30 mouse cellular contexts compared by ENCODE assay signal in genomic region chr8:70737705-70738104, GRCm38 (mm10). TPM values are rescaled to one million over a fixed set of nuclear protein-coding genes. Genes with fewer than 3 reads are reported as not detected.
"Had no signal": no experiment of that assay in that cellular context is flagged by ENCODE, and none has a peak within 500 bp of the region (broad histone marks: within the 10 kb centered on the region; RNA-seq: fewer than 3 reads in every experiment).

No protein-coding gene starts in this region.

- H3K27ac ChIP-seq: embryonic facial prominence, embryonic 10.5 days; embryonic facial prominence, embryonic 12.5 days; embryonic facial prominence, embryonic 13.5 days; embryonic facial prominence, embryonic 15.5 days; forebrain, embryonic 12.5 days; forebrain, embryonic 13.5 days; forebrain, embryonic 15.5 days; gastrocnemius, adult 2 months; heart, adult 2 months had no signal

- H3K4me3 ChIP-seq: embryonic facial prominence, embryonic 10.5 days; embryonic facial prominence, embryonic 12.5 days; embryonic facial prominence, embryonic 13.5 days; embryonic facial prominence, embryonic 15.5 days; erythroblast, embryonic 14.5 days; forebrain, embryonic 12.5 days; forebrain, embryonic 13.5 days; forebrain, embryonic 15.5 days; gastrocnemius, adult 2 months; heart, adult 2 months had no signal

- ATAC-seq: forebrain, embryonic 13.5 days; forebrain, embryonic 14.5 days; forebrain, embryonic 15.5 days; forebrain, embryonic 16.5 days; forebrain, postnatal 0 days had no signal

- H3K4me1 ChIP-seq: embryonic facial prominence, embryonic 13.5 days; embryonic facial prominence, embryonic 15.5 days; forebrain, embryonic 13.5 days had no signal

- H3K9me3 ChIP-seq: embryonic facial prominence, embryonic 10.5 days; embryonic facial prominence, embryonic 12.5 days; embryonic facial prominence, embryonic 13.5 days; embryonic facial prominence, embryonic 15.5 days; forebrain, embryonic 12.5 days; forebrain, embryonic 13.5 days; forebrain, embryonic 15.5 days had no signal

- H3K4me2 ChIP-seq: embryonic facial prominence, embryonic 12.5 days; embryonic facial prominence, embryonic 13.5 days; embryonic facial prominence, embryonic 15.5 days; forebrain, embryonic 12.5 days; forebrain, embryonic 13.5 days; forebrain, embryonic 15.5 days had no signal

- H3K9ac ChIP-seq: embryonic facial prominence, embryonic 12.5 days; embryonic facial prominence, embryonic 13.5 days; embryonic facial prominence, embryonic 15.5 days; forebrain, embryonic 12.5 days; forebrain, embryonic 13.5 days; forebrain, embryonic 15.5 days; forebrain, postnatal 0 days had no signal

- DNase-seq: cerebellum, adult 18-20 months; cerebellum, adult 2 months; cerebellum, adult 8-10 months; cerebellum, adult 9-10 months; cerebellum, adult 9-11 months; cerebellum, postnatal 10 days; cerebellum, postnatal 14 days; cerebellum, postnatal 36 days; embryo, embryonic 11 days; forebrain, postnatal 0 days; gastrocnemius, adult 2 months; gastrocnemius, postnatal 10 days; gastrocnemius, postnatal 14 days; gastrocnemius, postnatal 25 days; heart, adult 11 months; heart, adult 18-20 months; heart, adult 2 months had no signal

- H3K36me3 ChIP-seq: embryonic facial prominence, embryonic 10.5 days; embryonic facial prominence, embryonic 12.5 days; embryonic facial prominence, embryonic 13.5 days; embryonic facial prominence, embryonic 15.5 days; forebrain, embryonic 12.5 days; forebrain, embryonic 15.5 days had no signal

RNA-seq across cellular contexts. Expression of gene Pde4c, which starts 14.2 kb away (rescaled TPM):
- polyA plus RNA-seq: erythroblast, embryonic 14.5 days; forebrain, embryonic 14.5 days had no signal

RNA-seq across cellular contexts. Expression of gene Gm3336, which starts 19.4 kb away (rescaled TPM):
- polyA plus RNA-seq: cerebellum, adult 2 months; cortical plate, adult 2 months; embryonic facial prominence, embryonic 10.5 days; embryonic facial prominence, embryonic 11.5 days; embryonic facial prominence, embryonic 12.5 days; embryonic facial prominence, embryonic 13.5 days; embryonic facial prominence, embryonic 14.5 days; embryonic facial prominence, embryonic 15.5 days; erythroblast, embryonic 14.5 days; forebrain, embryonic 12.5 days; forebrain, embryonic 13.5 days; forebrain, embryonic 14.5 days; forebrain, embryonic 15.5 days; forebrain, embryonic 16.5 days; forebrain, postnatal 0 days; heart, adult 2 months had no signal

RNA-seq across cellular contexts. Expression of gene Iqcn, which starts 34.4 kb away (rescaled TPM):
- polyA plus RNA-seq: embryonic facial prominence, embryonic 11.5 days; embryonic facial prominence, embryonic 12.5 days; embryonic facial prominence, embryonic 14.5 days; erythroblast, embryonic 14.5 days had no signal
